Mouse (Mus musculus): ENCODE results near the gene Prodh2.
A peak's percentile ranks its signal among the peaks of the same experiment; 100 is the strongest.
"Not testable (repeated sequence)": the region's sequence is repeated elsewhere in the genome, so short reads cannot be mapped to it uniquely, and the experiment has no call there.

The Prodh2 gene

GRCm38 (mm10) chr7:30490251-30490956 lies 3.0 kb upstream of the Prodh2 start:
- DNase-seq: peak; percentile 68

- no peak for DNase-seq
Measured at GRCm38 (mm10) chr7:30490957-30491307, 2.5 kb upstream of the Prodh2 start.

- peak; percentile 88 for DNase-seq
Measured at GRCm38 (mm10) chr7:30492765-30493164, 657 bp upstream of the Prodh2 start.

- DNase-seq: not testable (repeated sequence)
Measured at GRCm38 (mm10) chr7:30495506-30496042, 2.2 kb downstream of the Prodh2 start.

- peak in 1 of 2 experiments; percentile 28 for DNase-seq
Measured at GRCm38 (mm10) chr7:30501159-30501558, 7.7 kb downstream of the Prodh2 start.

GRCm38 (mm10) chr7:30508061-30508460 lies 14.6 kb downstream of the Prodh2 start:
- no peak for DNase-seq

GRCm38 (mm10) chr7:30515003-30515760 lies 21.8 kb downstream of the Prodh2 start:
- DNase-seq: no peak

GRCm38 (mm10) chr7:30518325-30518724 lies 24.9 kb downstream of the Prodh2 start:
- no peak for DNase-seq

- no peak for DNase-seq
Measured at GRCm38 (mm10) chr7:30520396-30520795, 27.0 kb downstream of the Prodh2 start.

GRCm38 (mm10) chr7:30520856-30521255 lies 27.4 kb downstream of the Prodh2 start:
- DNase-seq: no peak

- no peak for DNase-seq
Measured at GRCm38 (mm10) chr7:30522871-30523270, 29.4 kb downstream of the Prodh2 start.

GRCm38 (mm10) chr7:30524487-30524886 lies 31.1 kb downstream of the Prodh2 start:
- no peak for DNase-seq

GRCm38 (mm10) chr7:30525954-30526353 lies 32.5 kb downstream of the Prodh2 start:
- DNase-seq: no peak

- DNase-seq: no peak
Measured at GRCm38 (mm10) chr7:30526399-30526798, 33.0 kb downstream of the Prodh2 start.

GRCm38 (mm10) chr7:30526981-30527380 lies 33.6 kb downstream of the Prodh2 start:
- DNase-seq: no peak

GRCm38 (mm10) chr7:30531291-30531815 lies 37.9 kb downstream of the Prodh2 start:
- DNase-seq: no peak

GRCm38 (mm10) chr7:30532931-30533330 lies 39.5 kb downstream of the Prodh2 start:
- no peak for DNase-seq

- no peak for DNase-seq
Measured at GRCm38 (mm10) chr7:30533941-30534632, 40.7 kb downstream of the Prodh2 start.

GRCm38 (mm10) chr7:30534633-30535577 lies 41.5 kb downstream of the Prodh2 start, which contains the start of gene Arhgap33:
Gene Arhgap33, minus strand, starts transcription at chr7:30535060.
- DNase-seq: peak; percentile 94 to 95

- no peak for DNase-seq
Measured at GRCm38 (mm10) chr7:30540572-30540971, 47.1 kb downstream of the Prodh2 start.

- DNase-seq: no peak
Measured at GRCm38 (mm10) chr7:30544327-30544726, 50.9 kb downstream of the Prodh2 start.

GRCm38 (mm10) chr7:30549880-30550279 lies 56.5 kb downstream of the Prodh2 start:
- no peak for DNase-seq
